Mouse (Mus musculus): ENCODE measurements around the gene Nmrk1.

Nmrk1 gene

DNA sequence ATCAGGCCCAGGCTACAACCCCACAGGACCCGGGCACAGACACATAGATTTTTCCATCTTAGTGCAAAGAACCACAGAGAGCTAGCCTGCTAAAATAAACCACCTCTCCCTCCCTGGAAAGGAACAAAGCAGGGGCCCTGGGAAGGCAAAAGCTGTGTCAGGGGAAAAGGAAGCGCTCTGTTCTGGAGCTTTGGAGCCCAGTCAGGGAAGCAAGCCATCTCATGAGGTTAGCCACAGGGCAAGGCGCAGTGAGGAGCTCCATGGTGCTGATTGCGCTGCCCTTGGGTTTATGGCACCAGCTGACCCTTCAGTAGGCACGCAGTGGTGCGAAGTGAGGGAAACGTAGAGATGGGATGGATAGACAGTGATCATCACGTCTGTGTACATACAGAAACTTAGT is 22.6 kb downstream of the Nmrk1 start:
- no peak for DNase-seq (ENCODE audit: low spot score)

- no peak for DNase-seq (ENCODE audit: low spot score)
Measured at GRCm38 (mm10) chr19:18654984-18655383, 23.2 kb downstream of the Nmrk1 start.

DNA sequence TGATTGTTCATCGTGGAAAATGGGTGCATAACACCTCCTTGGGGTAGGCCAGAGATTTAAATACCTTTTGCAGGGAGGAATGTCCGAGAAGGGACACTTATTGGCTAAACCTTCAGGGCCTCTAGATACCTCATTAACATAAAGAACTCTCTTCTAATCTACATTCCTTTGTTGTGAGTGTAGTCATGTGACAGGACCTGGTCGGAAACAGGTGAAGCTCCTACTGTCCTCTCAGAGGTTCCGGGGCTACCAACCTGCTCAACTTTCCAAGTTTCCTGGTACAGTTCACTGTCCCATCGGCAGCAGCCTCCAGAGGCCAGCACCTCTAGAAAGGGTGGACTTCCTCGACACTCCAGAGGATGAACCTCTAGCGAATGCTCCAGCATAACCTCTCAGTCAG is 24.2 kb downstream of the Nmrk1 start:
- no peak for DNase-seq (ENCODE audit: low spot score)

DNA sequence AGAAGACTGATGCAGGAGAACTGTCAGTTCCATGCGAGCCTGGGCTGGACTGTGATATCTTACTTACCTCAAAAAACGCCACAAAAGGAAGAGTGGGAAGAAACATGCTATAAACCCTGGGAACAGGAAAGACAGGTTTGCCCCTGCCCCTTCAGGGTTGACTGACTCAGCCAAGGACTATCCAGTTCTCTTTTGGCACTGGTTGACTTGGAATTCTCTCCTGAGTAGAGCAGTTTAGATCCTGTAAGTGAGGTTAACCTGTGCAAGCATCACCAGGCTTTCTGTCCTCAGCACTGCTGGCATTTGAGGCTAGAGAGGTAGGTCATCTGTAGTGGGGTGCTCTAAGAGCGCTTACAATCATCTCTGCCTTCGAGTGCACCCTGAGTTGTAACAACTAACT is 26.7 kb downstream of the Nmrk1 start:
- DNase-seq (ENCODE audit: low spot score), result no peak

DNA sequence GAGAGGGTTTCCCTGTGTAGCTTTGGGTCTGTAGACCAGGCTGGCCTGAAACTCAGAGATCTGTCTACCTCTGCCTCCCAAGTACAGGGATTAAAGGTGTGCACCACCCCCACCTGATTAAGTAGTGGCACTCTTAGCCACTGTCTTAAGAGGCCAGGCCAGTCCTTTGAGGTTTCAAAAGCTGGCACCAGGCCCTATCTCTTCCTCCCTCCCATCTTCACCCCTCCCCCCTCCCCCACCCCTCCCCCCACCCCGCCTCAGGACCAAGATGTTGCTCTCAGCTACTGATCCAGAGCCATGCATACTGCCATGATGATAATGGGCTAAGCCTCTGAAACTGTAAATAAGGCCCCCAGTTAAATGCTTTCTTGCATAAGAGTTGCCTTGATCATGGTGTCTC is 27.6 kb downstream of the Nmrk1 start:
- no peak for DNase-seq (ENCODE audit: low spot score)

DNA sequence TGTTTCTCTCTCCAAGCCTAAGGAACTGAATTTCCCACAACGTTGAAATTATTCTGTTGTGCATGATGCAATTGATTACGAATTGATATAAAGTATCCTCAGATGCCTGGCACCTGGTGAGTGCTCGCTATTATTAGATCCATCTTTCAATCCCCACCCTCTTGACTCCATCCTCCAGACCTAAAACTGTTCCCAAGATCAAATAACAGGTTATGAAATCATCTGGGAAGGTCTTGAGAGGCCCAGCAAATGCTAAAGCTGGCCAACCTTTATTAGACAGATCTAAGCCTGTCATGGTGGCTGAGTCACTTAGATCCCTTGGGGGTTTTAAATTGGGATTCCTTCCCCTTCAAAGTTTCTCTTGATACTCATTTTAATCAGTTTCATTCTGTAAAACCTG is 28.7 kb downstream of the Nmrk1 start:
- DNase-seq (ENCODE audit: low spot score), result no peak

- DNase-seq (ENCODE audit: low spot score), result no peak
Measured at GRCm38 (mm10) chr19:18661683-18662082, 29.9 kb downstream of the Nmrk1 start.

DNA sequence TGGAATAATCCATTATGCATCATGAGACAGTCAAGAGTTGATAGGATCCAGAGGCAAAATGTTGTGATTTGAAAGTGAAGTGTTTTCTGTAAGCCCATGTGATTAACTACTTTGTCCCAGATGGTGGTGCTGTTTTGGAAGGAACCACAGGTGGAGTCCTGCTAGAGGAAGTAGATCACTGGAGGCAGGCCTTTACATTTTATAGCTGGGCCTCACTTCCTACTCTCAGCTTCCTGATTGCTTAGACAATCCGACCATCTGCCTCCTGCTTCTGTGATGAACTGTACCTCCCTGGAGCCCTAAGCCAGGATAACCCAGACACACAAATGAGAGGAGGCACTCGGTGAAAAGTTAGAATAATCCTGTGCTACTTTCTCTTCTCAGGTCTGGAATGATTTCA is 32.2 kb downstream of the Nmrk1 start:
- no peak for DNase-seq (ENCODE audit: low spot score)

DNA sequence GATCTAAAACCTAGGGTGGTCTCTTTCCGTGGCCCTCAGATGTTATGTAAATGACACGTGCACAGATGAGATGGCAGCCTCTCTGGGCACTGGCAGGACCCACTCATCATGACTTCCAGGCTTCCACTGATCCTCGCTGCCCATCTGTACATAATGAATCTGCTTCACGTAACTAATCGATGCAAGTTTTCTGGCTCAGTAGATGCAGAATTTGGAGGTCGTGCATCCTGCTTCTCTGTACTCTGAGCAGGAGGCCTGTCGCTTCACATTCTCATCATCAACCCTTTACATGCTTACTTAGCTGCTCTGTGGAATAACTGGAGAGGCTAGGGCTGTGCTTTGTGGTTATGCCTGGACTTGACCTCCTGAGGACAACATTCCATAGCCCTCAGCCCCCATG is 35.2 kb downstream of the Nmrk1 start:
- DNase-seq (ENCODE audit: low spot score), result no peak

DNA sequence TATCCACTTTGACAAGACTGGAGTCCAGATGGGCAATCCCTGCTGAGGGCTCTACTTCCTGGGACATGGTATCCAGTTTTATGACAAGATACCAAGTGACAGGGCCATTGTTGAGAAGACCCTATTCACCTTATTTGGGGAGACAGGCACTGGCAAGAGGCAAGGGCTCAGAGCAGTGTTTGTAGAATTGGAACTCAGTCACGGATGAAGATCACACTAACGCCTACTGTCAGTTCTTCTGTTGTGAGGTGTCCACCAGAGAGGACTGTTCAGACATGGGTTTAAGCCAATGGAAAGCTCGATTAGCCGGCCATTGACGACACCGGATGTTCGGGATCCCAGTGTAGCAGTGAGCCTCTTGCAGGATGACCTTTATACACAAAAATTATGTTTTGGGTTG is 37.8 kb downstream of the Nmrk1 start:
- DNase-seq (ENCODE audit: low spot score), result no peak

- DNase-seq (ENCODE audit: low spot score), result peak; percentile 94
Measured at GRCm38 (mm10) chr19:18670608-18671007, 38.9 kb downstream of the Nmrk1 start, which contains the start of gene Carnmt1. Gene Carnmt1 (plus strand): TSS chr19:18670764.

DNA sequence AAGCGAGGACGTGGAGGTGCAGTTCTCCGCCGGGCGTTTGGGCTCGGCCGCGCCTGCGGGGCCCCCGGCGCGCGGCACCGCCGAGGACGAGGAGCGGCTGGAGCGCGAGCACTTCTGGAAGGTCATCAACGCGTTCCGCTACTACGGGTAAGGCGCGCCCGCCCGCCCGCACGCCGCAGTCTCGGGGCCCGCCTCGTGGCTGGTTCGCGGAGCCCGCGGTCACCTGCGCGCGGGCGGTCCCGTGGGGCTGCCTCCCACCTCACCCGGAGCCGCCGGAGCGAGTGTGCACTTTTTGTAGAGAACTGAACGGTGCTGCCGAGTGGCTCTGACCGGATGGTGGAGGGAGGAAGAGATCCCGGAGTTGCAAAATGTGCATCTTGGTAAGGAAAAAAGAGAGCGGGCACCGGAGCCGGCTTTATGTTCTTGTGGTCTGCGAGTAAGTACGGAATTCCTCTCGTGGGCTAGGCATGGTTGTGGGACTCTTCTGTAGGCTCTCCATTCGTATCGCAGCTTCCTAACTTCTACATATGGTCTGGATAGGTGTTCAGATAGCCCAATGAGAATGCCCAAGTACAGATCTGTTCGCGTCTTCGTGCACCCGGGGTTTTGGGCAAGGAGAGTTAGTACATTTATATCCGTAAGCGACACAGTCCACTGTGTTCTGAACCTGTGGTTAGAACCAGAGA is 39.4 kb downstream of the Nmrk1 start:
- peak; percentile 15 for DNase-seq (ENCODE audit: low spot score)

DNA sequence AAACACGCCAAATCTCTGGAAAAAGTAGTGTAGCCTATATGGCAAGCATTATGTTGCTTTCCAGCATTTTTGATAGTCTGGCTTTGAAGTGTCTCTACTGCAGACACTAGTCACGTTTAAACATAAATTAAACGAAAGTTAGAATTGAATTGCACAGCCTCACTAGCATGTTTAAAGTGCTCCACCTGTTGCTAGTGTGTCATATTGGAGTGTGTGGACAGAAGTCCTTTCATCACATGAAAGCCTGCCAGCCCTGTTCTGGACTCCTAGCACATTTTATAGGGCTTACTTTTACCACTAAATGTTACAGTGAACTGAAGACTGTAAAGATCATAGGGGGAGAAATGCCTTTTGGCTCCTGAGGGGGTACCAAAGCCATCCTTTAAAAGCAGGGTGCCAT is 40.7 kb downstream of the Nmrk1 start:
- DNase-seq (ENCODE audit: low spot score), result no peak

DNA sequence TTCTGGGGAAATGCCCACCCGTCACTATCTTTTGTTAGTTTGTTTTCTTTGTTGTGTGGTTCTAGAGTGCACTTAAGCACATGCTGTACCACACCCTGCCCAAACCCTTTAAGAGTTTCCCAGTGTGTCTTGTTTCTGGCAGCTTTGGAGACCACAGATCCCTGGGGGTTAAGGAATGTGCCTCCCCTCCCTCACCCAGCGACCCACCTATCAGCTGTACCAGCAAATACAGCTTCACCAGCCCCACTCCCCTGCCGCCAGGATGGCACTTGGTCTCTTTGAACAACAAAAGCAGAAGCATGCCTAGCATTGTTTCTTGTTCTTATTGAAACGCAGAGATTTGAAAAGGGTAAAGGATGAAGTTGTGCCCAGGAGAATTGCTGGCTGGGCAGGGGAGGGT is 41.4 kb downstream of the Nmrk1 start:
- no peak for DNase-seq (ENCODE audit: low spot score)

DNA sequence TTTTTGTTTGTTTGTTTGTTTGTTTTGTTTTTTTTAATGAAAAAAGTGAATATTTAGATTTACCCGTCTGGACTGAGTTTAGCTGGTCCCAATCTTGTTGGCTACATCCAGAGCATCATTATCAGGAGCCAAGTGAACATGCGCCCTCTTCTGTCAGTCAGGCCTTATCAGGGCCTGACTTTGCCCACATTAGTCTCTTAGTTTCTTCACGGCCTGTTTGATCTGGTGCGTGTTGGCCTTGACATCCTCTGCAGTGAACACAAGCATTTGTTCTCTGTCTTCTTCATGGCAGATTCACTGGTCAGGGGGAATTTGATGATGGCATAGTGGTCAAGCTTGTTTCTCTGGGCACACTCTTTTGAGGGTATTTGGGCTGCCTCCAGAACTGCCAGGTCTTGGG is 50.4 kb downstream of the Nmrk1 start:
- DNase-seq (ENCODE audit: low spot score), result no peak

DNA sequence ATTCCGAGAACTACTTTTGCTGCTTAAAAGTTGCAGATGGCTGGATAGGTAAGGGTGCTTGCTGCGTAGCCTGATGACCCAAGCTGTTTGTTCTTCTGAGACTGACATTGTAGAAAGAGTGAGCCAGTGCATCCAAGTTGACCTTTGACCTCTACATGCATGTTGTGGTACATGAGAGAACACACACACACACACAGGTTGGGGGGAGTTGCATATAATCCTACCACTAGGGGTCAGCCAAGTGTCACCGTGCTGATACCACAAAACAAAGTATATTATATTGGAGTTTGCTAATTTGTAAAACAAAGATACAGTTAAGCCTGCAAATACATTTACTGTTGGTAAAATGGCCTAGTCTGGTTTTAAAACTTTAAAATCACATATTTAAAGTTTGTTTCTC is 55.8 kb downstream of the Nmrk1 start:
- DNase-seq (ENCODE audit: low spot score), result no peak

- no peak for DNase-seq (ENCODE audit: low spot score)
Measured at GRCm38 (mm10) chr19:18692176-18692575, 60.4 kb downstream of the Nmrk1 start.

DNA sequence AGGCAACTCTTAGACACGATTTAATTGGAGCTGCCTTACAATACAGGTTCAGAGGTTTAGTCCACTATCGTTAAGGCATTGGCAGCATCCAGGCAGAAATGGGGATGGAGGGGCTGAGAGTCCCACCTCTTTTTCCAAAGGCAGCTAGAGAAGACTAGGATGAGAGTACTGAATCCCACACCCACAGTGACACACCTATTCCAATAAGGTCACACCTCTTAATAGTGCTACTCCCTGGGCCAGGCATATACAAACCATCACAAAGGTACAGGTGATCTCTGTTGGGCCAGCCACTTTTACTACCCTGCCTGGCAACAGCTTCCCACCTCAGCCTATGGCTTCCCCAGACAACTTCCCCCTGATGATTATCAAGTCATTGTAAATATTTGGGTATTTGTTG is 61.0 kb downstream of the Nmrk1 start:
- no peak for DNase-seq (ENCODE audit: low spot score)

GRCm38 (mm10) chr19:18695116-18695515 is 63.4 kb downstream of the Nmrk1 start:
- no peak for DNase-seq (ENCODE audit: low spot score)

- DNase-seq (ENCODE audit: low spot score), result no peak
Measured at GRCm38 (mm10) chr19:18695552-18695951, 63.8 kb downstream of the Nmrk1 start.
